Mouse (Mus musculus): ENCODE measurements around the gene Tdp2. TPM values are rescaled to one million over a fixed set of nuclear protein-coding genes. Genes with fewer than 3 reads are reported as not detected.

Tdp2 gene
- polyA plus RNA-seq, 1 experiment from 2014 or later = 74.3 TPM

GRCm38 (mm10) chr13:24889554-24889953 is 58.1 kb downstream of the Tdp2 start:
- H3K4me2 ChIP-seq = no peak overlapping the region
- no peaks in the 10 kb centered on the region for H3K4me1 ChIP-seq (replicated peaks)
- H3K27ac ChIP-seq = no peak overlapping the region
- H3K9me3 ChIP-seq = no peaks in the 10 kb centered on the region
- no peaks in the 10 kb centered on the region for H3K36me3 ChIP-seq
- H3K4me3 ChIP-seq (replicated peaks) = no peak overlapping the region
- no peaks in the 10 kb centered on the region for H3K27me3 ChIP-seq
- no peak for ATAC-seq (ENCODE audit: insufficient number of reproducible peaks, insufficient read depth, low FRiP score, low TSS enrichment, low read depth)
- no peak overlapping the region for H3K9ac ChIP-seq (replicated peaks)
- WGBS = 85% methylated on average over 1 of the region's 1 CpGs

Other genes with a start within 250 kb of the Tdp2 start
- 1.7 and 2.5 TPM in 2 replicates for gene Ripor2, start 249.5 kb upstream of the Tdp2 start, polyA plus RNA-seq (2016; fragmentation: Nextera tagmentation; extraction: Ambion mirVana)
- not detected in 2 replicates for gene Armh2, start 90.4 kb upstream of the Tdp2 start, polyA plus RNA-seq (2016; fragmentation: Nextera tagmentation; extraction: Ambion mirVana)
- gene Gmnn, start 69.8 kb upstream of the Tdp2 start, polyA plus RNA-seq (2016; fragmentation: Nextera tagmentation; extraction: Ambion mirVana) = 124 and 126 TPM in 2 replicates
- 12.1 and 14.6 TPM in 2 replicates for gene BC005537, start 30.0 kb upstream of the Tdp2 start, polyA plus RNA-seq (2016; fragmentation: Nextera tagmentation; extraction: Ambion mirVana)
- gene Acot13, start 139 bp upstream of the Tdp2 start, polyA plus RNA-seq (2016; fragmentation: Nextera tagmentation; extraction: Ambion mirVana) = 63.1 and 70.4 TPM in 2 replicates
- gene D130043K22Rik, start 13.5 kb downstream of the Tdp2 start, polyA plus RNA-seq (2016; fragmentation: Nextera tagmentation; extraction: Ambion mirVana) = 0.23 and 0.29 TPM in 2 replicates
- gene Aldh5a1, start 106.0 kb downstream of the Tdp2 start, polyA plus RNA-seq (2016; fragmentation: Nextera tagmentation; extraction: Ambion mirVana) = 6.0 and 6.8 TPM in 2 replicates
- 0.40 and 0.70 TPM in 2 replicates for gene Gpld1, start 111.5 kb downstream of the Tdp2 start, polyA plus RNA-seq (2016; fragmentation: Nextera tagmentation; extraction: Ambion mirVana)
- 18.4 and 20.8 TPM in 2 replicates for gene Mrs2, start 188.7 kb downstream of the Tdp2 start, polyA plus RNA-seq (2016; fragmentation: Nextera tagmentation; extraction: Ambion mirVana)
- 1.4 and 2.1 TPM in 2 replicates for gene Dcdc2a, start 224.3 kb downstream of the Tdp2 start, polyA plus RNA-seq (2016; fragmentation: Nextera tagmentation; extraction: Ambion mirVana)